Comparison of ENCODE assay signal across 9 mouse cellular contexts in genomic region chr14:39859294-39859693, GRCm38 (mm10).
"Had no signal": no experiment of that assay in that cellular context is flagged by ENCODE, and none has a peak within 500 bp of the region (broad histone marks: within the 10 kb centered on the region; RNA-seq: fewer than 3 reads in every experiment).

No protein-coding gene starts in this region.

- ATAC-seq: lung, postnatal 0 days; midbrain, embryonic 13.5 days had no signal

- DNase-seq: kidney, postnatal 25 days; lung, adult 2 months; lung, postnatal 36 days; right cerebral cortex, adult 18-20 months; right cerebral cortex, postnatal 25 days; thymus, adult 18-20 months; thymus, postnatal 14 days had no signal
